Mouse (Mus musculus) liver, embryonic 14.5 days (tissue): ENCODE results near the gene Slc43a2. TPM values are rescaled to one million over a fixed set of nuclear protein-coding genes. Genes with fewer than 3 reads are reported as not detected.

Experiments used
- ATAC-seq: fragments of 200-750 bp; cut with Nextera tagmentation; 2 replicates; pipeline ENCODE4 v1.8.0; 2017; ENCODE audit warnings: moderate number of reproducible peaks, mild to moderate bottlenecking, moderate library complexity; ENCODE audit not compliant: insufficient read depth
- DNase-seq, 3 experiments: peaks; one replicate each; pipeline ENCODE4 v3.0.0-alpha.2; 2012 to 2013; ENCODE audit warnings: low read depth in 3 of 3, low spot score in 3 of 3
- H3K27ac ChIP-seq: fragments of 300-500 bp; sonication (generic); 2 replicates; pipeline ENCODE4 v1.5.1; 2014; ENCODE audit warnings: moderate library complexity, mild to moderate bottlenecking, control low read depth, inconsistent platforms
- H3K27me3 ChIP-seq: fragments of 300-500 bp; sonication (generic); 2 replicates; pipeline ENCODE4 v1.6.1; 2014; ENCODE audit warnings: mild to moderate bottlenecking, low read length, moderate library complexity; ENCODE audit not compliant: control insufficient read depth, insufficient read depth
- H3K36me3 ChIP-seq: fragments of 300-500 bp; sonication (generic); replicated peaks from 2 replicates; pipeline ENCODE4 v1.6.1; 2014; ENCODE audit warnings: low read depth; ENCODE audit not compliant: control insufficient read depth, insufficient read depth
- H3K4me1 ChIP-seq, 2 experiments: fragments of 200-500 bp in 1 of 2; fragments of 300-500 bp in 1 of 2; sonication (generic) in 1 of 2; replicated peaks; 2 replicates each; pipeline ENCODE4 v1.6.1; 2012 to 2014; ENCODE audit warnings: antibody characterized with exemption in 1 of 2, inconsistent platforms in 1 of 2, low read length in 1 of 2; ENCODE audit not compliant: control insufficient read depth in 2 of 2, insufficient read depth in 2 of 2
- H3K4me2 ChIP-seq: fragments of 300-500 bp; sonication (generic); 2 replicates; pipeline ENCODE4 v1.6.1; 2014; ENCODE audit warnings: low read depth, mild to moderate bottlenecking, control low read depth, moderate library complexity
- H3K4me3 ChIP-seq, 2 experiments: fragments of 200-500 bp in 1 of 2; fragments of 300-500 bp in 1 of 2; sonication (generic) in 1 of 2; 2 replicates each; pipeline ENCODE4 v1.5.1; 2012 to 2014; ENCODE audit warnings: low read depth in 2 of 2, low read length in 2 of 2, mild to moderate bottlenecking in 2 of 2, control low read depth in 1 of 2, inconsistent platforms in 1 of 2, moderate library complexity in 1 of 2; ENCODE audit not compliant: insufficient read depth in 1 of 2
- H3K9ac ChIP-seq: fragments of 300-500 bp; sonication (generic); replicated peaks from 2 replicates; pipeline ENCODE4 v1.6.1; 2014; ENCODE audit warnings: mild to moderate bottlenecking, control low read depth, moderate library complexity
- H3K9me3 ChIP-seq: fragments of 300-500 bp; sonication (generic); 2 replicates; pipeline ENCODE4 v1.6.1; 2016; ENCODE audit warnings: low read length, mixed read lengths; ENCODE audit not compliant: control insufficient read depth
- CTCF ChIP-seq: IDR thresholded peaks from 2 replicates; pipeline ENCODE4 v1.5.1; 2016; ENCODE audit warnings: antibody characterized with exemption, low read depth, control low read depth
- EP300 ChIP-seq: IDR thresholded peaks from 2 replicates; pipeline ENCODE4 v1.6.1; 2016; ENCODE audit warnings: antibody characterized with exemption, low read depth
- WGBS: fragments of 180-500 bp; shearing (Covaris S2); extraction: QIAGEN DNeasy Blood & Tissue Kit; methylation state at CpG from one replicate; pipeline ENCODE4 v1.1.7; 2014; ENCODE audit not compliant: insufficient replicate concordance; 5-methylcytosine and 5-hydroxymethylcytosine counted together
- polyA plus RNA-seq, 2 experiments: library from polyadenylated mRNA; depleted of rRNA in 1 of 2; stranded (reverse) in 1 of 2; unstranded in 1 of 2; fragments of >200 nt; fragmentation: Nextera tagmentation in 1 of 2; extraction: Ambion mirVana in 1 of 2; gene quantifications; 2 replicates each; pipeline versions ENCODE4 v1.2.1 to v1.2.3; 2012 to 2014

The Slc43a2 gene
- polyA plus RNA-seq, 2 experiments, result 2.4 to 2.7 TPM

DNA sequence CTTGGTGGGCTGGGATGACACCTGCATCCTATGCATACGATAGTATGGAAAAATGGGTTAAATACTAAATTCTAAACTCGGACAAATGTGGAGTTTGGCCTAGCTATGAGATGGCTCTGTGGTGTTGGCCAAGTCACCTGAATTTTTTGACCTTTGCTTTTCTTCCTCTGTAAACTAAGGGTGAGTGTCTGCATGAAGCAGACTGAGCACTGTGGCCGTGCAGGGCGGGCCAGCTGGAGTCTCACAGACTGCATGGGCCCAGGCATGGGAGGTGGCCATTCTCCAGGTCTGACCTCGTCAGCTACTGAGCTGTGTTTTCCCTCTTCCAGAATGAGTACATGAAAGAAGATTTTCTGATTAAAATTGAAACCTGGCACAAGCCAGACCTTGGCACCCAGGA, 77.3 kb downstream of the Slc43a2 start:
- no peaks in the 10 kb centered on the region for H3K4me1 ChIP-seq
- H3K36me3 ChIP-seq, result peaks cover 13% of the 10 kb centered on the region
- 78% methylated on average over 5 of the region's 5 CpGs for WGBS
- TF ChIP-seq EP300 (no peak), CTCF (no peak)
- H3K4me3 ChIP-seq, result no peak overlapping the region
- H3K9me3 ChIP-seq, result no peaks in the 10 kb centered on the region
- no peaks in the 10 kb centered on the region for H3K27me3 ChIP-seq
- DNase-seq, result no peak
- no peak for ATAC-seq
- H3K27ac ChIP-seq, result no peak overlapping the region
- H3K9ac ChIP-seq, result no peak overlapping the region
- H3K4me2 ChIP-seq, result no peak overlapping the region

DNA sequence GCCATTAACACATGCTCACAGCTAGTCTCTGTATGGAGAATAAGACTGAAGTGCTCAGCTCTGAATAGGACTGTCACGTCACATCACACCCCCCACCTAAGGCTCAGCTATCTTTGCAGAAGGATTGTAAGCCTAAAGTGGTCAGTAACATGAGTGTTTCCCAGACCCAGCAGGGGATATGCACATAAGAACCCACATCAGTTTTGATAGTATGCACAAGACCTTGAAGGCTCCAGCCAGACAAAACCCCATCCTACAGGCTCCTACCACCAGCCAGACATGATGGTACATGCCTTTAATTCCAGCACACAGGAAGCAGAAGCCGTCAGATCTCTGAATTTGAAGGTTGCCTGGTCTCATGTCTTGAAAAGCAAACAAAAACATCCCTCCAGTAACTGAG, 78.5 kb downstream of the Slc43a2 start:
- Histone ChIP-seq H3K9ac (no peak overlapping the region), H3K27ac (no peak overlapping the region), H3K4me2 (no peak overlapping the region), H3K36me3 (peaks cover 11% of the 10 kb centered on the region), H3K9me3 (no peaks in the 10 kb centered on the region), H3K27me3 (no peaks in the 10 kb centered on the region), H3K4me3 (no peak overlapping the region), H3K4me1 (no peaks in the 10 kb centered on the region)
- no peak for TF ChIP-seq CTCF
- TF ChIP-seq EP300, result no peak
- DNase-seq, result no peak
- 70% methylated on average over 2 of the region's 2 CpGs for WGBS
- no peak for ATAC-seq

DNA sequence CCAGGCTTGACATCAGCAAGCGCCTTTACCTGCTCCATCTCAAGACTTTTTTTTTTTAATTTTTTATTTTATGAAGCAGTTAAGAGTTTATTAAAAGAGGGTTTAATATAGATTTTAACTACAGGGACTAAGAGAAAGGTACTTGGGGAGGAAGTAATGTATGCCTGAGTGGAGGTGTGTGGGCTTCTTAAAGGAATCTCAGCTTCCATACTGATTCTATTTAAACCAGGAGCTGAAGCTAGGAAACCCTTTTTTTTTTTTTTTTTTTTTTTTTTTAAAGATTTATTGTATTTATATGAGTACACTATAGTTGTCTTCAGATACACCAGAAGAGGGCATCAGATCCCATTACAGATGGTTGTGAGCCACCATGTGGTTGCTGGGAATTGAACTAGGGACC, 83.3 kb downstream of the Slc43a2 start:
- ATAC-seq (no peak), DNase-seq (no peak)
- TF ChIP-seq CTCF (no peak), EP300 (no peak)
- Histone ChIP-seq H3K27me3 (no peaks in the 10 kb centered on the region), H3K4me1 (no peaks in the 10 kb centered on the region), H3K36me3 (peaks cover 9% of the 10 kb centered on the region), H3K9ac (no peak overlapping the region), H3K27ac (no peak overlapping the region), H3K4me2 (no peak overlapping the region), H3K4me3 (no peak overlapping the region), H3K9me3 (no peaks in the 10 kb centered on the region)
- WGBS, result 88% methylated on average over 1 of the region's 1 CpGs

DNA sequence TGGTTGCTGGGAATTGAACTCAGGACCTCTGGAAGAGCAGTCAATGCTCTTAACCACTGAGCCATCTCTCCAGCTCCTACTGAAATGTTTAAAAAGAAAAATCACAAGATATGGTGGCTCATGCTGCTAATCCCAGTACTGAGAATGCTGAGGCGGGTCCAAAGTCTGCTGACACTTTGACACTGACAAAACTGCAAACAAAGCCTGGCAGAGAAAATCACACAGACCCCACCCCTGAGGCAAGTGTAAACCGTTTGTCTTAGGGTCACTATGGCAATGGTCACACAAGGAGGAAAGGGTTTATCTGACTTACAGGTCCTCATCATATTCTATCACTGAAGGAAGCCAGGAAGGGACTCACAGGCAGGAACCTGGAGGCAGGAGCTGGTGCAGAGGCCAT, 84.1 kb downstream of the Slc43a2 start:
- no peak overlapping the region for H3K27ac ChIP-seq
- no peak overlapping the region for H3K9ac ChIP-seq
- H3K4me2 ChIP-seq, result no peak overlapping the region
- H3K27me3 ChIP-seq, result no peaks in the 10 kb centered on the region
- DNase-seq, result no peak
- ATAC-seq, result no peak; the same call in 1 of the 2 replicates
- no peaks in the 10 kb centered on the region for H3K4me1 ChIP-seq
- WGBS, result 59% methylated on average over 2 of the region's 2 CpGs
- no peak overlapping the region for H3K4me3 ChIP-seq
- TF ChIP-seq CTCF (no peak), EP300 (no peak)
- peaks cover 12% of the 10 kb centered on the region for H3K36me3 ChIP-seq
- H3K9me3 ChIP-seq, result no peaks in the 10 kb centered on the region

DNA sequence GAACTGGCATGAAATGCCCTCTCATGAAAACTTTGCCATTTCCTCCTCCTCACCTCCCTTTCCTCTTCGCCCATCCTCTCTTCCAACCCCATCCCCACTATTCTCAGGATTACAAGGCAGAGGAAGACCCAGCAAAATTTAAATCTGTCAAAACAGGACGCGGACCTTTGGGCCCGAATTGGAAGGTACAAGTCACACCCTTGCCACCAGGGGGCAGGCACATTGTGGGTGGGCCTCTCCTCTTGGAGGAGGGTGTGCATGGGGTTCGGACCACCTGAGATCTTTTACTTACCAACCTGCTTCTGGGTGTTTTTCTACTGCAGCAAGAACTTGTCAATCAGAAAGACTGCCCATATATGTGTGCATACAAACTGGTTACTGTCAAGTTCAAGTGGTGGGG, 87.6 kb downstream of the Slc43a2 start:
- Histone ChIP-seq H3K4me2 (no peak overlapping the region), H3K4me3 (no peak overlapping the region), H3K4me1 (peaks cover 0 to 6% of the 10 kb centered on the region in 2 experiments; a peak in 2 of 4 replicates), H3K36me3 (peaks cover 6% of the 10 kb centered on the region), H3K9ac (no peak overlapping the region), H3K9me3 (no peaks in the 10 kb centered on the region), H3K27ac (no peak overlapping the region), H3K27me3 (no peaks in the 10 kb centered on the region)
- 75% methylated on average over 5 of the region's 5 CpGs for WGBS
- DNase-seq, result no peak
- TF ChIP-seq CTCF (peak; percentile 75), EP300 (no peak)
- no peak for ATAC-seq
